Mouse (Mus musculus) kidney, adult 18-20 months (tissue): ENCODE data around the gene Wdr70.

Source experiments
- DNase-seq: peaks from one replicate; pipeline ENCODE4 v3.0.0; 2021

Gene Wdr70

DNA sequence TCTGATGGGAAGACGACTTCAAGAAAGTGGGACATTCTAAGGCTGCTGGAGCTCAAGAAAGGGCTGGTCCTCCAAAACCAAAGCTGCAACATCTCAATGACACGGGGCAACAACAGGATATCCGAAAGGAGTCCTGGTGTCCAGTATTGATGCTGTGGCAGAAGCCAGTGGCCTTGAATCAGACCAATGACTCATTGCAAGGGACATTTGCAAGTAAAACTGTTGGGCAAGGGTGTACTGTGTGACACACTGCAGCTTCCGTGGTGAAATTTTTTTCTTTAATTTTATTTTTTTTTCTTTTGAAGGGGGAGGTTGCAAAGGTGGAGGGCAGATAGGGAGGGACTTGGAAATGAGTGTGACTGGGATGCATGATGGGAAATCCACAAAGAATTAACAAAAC is 256.6 kb downstream of the Wdr70 start:
- DNase-seq, result no peak

DNA sequence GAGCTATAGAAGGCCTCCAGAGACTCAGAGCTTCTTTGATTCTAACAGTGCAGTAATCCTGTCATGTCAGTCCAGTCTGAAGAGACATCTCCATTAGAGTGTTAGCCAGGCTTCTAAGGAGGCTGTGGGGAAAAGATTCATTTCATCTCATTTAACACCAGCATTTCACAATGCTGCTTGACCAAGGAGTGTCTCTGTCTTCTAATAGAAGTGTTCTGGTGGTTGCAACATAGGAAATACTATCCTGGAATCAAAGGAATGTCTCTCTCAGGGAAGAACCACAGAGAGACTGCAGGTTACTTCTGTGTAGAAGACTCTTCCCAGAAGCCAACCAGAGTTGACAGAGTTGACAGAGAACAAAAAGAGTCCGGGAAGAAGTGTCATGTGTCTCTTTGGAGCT is 257.3 kb downstream of the Wdr70 start:
- no peak for DNase-seq

DNA sequence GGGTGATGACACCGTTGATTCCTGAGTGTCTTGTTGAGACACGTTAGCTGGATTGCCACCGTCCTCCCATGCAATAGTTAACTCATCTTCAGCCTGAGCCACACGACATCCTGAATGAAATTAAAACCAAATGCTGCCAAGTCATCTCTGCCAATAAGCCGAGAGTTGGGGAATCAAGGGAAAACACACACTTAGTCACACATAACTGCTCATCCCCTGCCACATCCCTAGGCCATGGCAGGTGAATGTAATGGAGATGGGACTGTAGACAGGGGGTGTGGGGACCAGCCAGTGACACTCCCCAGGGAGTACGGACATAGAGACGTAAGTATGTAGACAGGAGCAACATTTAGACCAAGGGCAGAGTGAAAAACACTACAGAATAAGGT is 260.1 kb downstream of the Wdr70 start:
- DNase-seq, result no peak

DNA sequence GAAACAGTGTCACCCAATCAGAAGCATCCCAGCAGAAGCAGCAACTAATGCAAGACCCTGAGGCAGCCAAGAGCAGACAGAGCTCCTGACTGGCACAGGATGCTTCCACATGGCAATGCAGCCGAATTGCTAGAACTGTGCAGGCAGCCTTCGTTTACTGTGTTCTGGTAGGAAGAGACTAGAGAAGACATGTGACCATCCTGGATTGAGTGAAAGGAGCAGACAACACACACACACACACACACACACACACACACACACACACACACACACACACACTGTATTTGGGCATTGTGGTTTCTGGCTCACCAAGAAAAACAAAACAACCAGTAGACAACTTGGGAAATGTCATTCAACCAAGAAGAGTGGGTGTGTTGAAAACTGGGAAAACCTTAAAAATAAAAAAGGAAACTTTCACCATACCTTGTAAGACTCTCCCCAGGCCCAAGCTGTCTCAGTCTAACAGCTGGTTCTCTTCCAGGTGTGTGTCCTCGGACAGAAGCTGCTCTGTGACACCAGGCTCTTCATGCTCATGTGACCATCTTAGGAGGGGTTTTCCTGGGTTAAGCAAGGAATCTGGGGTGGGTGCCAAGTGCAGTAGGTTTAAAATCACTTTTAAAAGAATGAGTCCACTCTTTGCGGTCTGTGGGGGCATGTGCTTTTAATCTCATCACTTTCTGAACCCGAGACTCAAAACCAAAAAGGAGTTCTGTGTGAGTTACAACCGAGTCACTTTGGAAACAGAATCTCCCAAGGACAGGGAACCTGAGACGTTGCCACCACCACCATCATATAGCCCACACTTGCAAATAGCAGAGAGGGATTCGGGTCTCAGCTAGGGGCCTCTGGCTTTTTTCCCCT is 260.7 kb downstream of the Wdr70 start:
- no peak for DNase-seq

DNA sequence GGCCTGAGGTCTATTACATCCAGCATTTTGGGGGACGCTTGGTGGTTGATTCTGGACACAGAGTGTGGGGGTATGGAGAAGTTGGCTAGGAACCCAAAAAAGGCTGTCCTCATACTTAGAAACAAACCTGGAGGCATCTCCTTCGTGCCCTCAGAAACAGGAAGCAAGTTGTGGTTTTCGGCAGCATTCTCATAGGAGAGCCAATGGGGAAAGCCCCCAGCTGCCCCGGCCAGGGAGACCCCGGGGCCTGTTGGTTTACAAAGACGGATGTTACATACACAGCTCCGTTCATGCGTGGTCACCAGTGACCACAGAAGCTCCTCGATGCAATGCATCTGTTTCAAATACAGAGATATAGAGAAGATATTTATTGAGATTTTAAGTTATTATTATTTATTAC is 263.6 kb downstream of the Wdr70 start:
- no peak for DNase-seq

DNA sequence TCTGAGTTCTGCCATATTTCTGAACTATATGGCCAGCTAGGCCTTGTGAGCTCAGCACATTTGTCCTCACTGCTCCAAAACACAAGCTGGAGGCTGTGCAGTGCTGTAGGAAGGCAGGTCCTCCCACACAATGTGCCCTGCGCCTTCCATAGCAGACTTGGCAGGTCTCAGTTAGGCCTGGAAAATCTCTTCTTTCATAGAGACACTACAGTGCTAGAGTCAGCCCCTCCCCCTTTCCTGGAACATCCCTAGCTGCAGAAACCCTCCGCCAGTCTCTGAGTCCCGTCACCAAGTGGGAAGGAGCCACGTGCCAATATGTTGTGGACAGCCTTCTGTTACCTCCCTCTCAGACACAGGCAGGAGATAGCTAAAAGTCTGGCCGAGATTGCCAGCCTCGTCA is 273.5 kb downstream of the Wdr70 start:
- no peak for DNase-seq

DNA sequence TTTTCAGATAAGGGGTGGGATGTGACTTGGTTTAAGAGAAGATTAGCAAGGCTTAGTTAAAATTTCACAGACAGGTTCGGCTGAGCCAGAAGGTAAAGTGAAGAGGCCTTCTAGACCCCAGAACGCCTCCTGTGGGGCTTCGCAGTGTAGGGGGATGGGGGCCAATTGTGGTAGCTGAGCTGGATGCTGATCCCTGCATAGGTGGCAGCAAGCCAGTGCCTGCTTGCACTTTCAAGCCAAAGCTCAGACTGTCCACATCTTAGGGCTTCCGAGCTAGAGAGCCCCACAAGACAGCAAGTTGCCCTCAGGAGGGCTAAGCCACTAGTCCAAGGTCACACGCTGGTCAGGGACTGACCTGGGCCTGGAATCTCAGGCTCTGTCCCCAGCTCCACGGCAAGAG is 275.1 kb downstream of the Wdr70 start:
- no peak for DNase-seq
